Mouse (Mus musculus): ENCODE measurements at regions not wholly inside any gene's neighbourhood (a gene's known extent, or its start where the extent isn't known, plus 50 kb on each side); places are given as distances from the start of the nearest gene placed in this dataset.

- no peak for ATAC-seq (replicated peaks; ENCODE audit: insufficient number of reproducible peaks, low FRiP score, low TSS enrichment, poor library complexity, severe bottlenecking)
These were observed 56.5 kb upstream of the Pdk3 start for GRCm38 (mm10) chrX:93888480-93888879.

DNA sequence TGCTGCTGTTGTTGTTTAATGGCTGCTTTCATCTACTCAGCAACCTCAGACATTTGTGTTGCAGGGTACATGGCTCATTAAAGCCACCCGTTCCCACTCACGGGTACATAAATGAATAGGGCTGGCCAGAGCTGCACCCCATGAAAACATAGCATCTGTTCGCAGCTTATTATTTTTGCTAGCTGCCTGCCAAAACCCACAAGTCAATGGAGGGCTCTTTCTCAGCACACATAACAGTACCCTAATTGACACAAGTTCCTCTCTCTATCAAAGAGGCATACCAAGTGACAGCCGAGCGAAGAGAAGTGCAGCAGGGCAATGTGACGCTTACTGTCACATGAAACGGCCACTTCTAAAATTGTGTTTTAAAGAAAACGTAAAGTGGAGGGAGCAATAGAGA lies 57.0 kb upstream of the Pdk3 start:
- ATAC-seq (replicated peaks; ENCODE audit: insufficient number of reproducible peaks, low FRiP score, low TSS enrichment, poor library complexity, severe bottlenecking): no peak

DNA sequence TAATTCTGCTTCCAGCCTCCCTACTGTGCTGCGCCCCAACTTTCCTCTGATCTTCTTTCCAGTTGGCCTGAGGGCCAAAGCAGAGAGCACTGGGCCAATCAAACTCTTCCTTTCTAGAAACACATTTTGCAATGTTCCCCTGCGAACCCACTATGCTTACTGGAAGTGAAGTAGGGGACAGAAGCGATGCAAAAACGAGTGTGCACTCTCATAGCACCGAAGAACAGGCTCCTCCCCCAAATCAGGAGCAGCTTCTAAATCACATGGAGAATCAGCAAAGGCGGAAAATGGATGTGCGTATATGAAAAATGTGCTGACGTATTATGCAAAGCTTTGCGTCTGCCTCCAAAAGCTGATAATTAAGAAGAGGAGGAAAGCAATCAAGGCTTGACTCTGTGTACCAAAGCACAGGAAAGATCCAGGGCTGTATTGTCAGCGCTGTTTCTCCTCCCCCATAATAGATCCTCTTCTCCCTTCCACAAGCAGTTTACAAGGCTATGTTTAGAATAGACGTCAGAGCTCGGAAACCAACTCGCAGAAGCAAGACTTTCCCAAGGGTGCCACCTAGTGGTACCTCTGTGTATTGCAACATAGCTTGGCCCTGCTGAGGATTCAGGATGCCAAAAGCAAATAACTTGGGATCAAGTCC lies 57.5 kb upstream of the Pdk3 start:
- peak; percentile 87 for ATAC-seq (replicated peaks; ENCODE audit: insufficient number of reproducible peaks, low FRiP score, low TSS enrichment, poor library complexity, severe bottlenecking)

- no peak for ATAC-seq (replicated peaks; ENCODE audit: insufficient number of reproducible peaks, low FRiP score, low TSS enrichment, poor library complexity, severe bottlenecking)
These were observed 65.1 kb upstream of the Pdk3 start for GRCm38 (mm10) chrX:93896838-93897820.

- ATAC-seq (replicated peaks; ENCODE audit: insufficient number of reproducible peaks, low FRiP score, low TSS enrichment, poor library complexity, severe bottlenecking): no peak
These were observed 65.2 kb upstream of the AU015836 start for GRCm38 (mm10) chrX:93903209-93903608.

- ATAC-seq (replicated peaks; ENCODE audit: insufficient number of reproducible peaks, low FRiP score, low TSS enrichment, poor library complexity, severe bottlenecking): no peak
These were observed 62.9 kb upstream of the AU015836 start for GRCm38 (mm10) chrX:93905531-93905930.

DNA sequence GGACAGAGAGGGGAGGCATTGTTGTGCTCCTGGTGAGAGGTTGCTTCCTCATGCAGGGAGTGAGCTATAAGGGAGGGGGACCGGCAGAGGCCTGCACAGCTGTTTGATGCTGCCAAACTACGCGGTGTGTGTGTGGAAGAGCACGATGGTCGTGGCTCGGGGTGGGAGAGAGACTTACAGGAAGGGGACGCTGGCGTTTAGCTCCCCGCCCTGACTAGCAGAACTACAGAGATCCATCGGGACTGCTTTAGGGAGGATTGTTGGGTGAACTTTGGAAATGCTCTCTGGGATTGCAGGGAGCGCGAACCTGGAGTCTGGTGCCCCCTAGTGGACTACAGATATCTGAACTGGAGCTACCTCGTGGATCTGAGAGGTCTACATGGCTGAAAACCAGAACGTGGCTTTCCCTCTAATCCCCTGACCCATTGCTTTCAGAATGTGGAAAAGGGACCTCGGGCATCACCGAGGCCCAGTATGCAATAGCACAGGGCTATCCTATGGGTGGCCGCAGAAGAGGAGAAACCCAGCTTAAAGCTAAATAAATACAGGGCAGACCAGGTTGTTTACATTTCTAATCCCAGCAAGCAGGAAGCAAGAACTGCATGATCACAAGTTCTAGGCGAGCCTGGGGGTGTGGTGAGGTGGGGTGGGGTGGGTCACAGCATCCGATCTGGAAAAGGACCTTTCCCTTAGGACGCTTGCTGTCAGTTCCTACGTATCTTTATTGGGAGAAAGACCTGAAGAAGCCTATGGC lies 57.2 kb upstream of the AU015836 start:
- ATAC-seq (replicated peaks; ENCODE audit: insufficient number of reproducible peaks, low FRiP score, low TSS enrichment, poor library complexity, severe bottlenecking): no peak

DNA sequence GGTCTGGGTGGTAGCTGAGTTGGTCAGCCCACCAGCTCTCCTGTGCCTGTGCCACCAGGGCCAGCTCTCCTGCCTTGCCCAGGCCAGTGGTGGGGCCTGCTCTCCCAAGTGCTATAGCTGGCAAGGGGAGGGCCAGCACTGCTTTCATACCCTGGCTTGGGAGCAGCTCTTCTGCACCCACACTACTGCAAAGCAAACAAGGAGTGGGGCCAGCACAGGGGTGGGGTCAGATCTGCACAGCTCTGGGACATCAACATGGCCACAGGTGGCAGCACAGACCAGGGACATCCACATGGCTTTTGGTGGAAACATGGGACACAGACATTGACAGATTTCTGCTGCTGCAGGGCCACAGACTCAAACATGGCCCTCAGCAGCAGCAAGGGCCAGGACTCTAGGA lies 52.9 kb upstream of the AU015836 start:
- no peak for ATAC-seq (replicated peaks; ENCODE audit: insufficient number of reproducible peaks, low FRiP score, low TSS enrichment, poor library complexity, severe bottlenecking)

DNA sequence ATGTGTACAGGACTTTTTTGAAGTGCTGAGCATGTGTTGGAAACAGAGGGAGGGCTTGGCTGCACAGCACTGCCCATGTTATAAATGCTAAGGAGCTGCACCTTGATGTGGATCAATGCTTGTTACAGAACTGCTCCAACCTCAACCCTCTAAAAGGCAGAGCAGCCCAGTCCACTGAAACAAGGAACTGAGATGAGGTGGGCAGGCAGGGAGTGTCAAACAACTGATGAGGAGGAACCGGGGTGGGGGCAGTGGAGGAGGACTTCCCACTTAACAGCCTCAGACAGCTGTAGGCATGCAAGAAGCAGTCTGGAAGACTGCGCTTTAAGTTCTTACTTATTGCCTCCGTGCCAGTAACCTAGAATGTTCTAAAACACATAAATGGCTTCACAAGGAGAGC lies 51.1 kb upstream of the AU015836 start:
- 0 out of 2 replicates have a peak, but pooled peaks have one; percentile 31 for ATAC-seq (replicated peaks; ENCODE audit: insufficient number of reproducible peaks, low FRiP score, low TSS enrichment, poor library complexity, severe bottlenecking)
